Mouse (Mus musculus) MEL (cell line): ENCODE results near the gene Castor1. TPM values are rescaled to one million over a fixed set of nuclear protein-coding genes. Genes with fewer than 3 reads are reported as not detected.

Experiments
- DNase-seq: peaks from one replicate; pipeline ENCODE4 v3.0.0; 2011; ENCODE audit warnings: low read depth, low spot score
- H3K27ac ChIP-seq: 2 replicates; pipeline ENCODE4 v1.5.1; 2012; ENCODE audit warnings: low read depth, mild to moderate bottlenecking, control low read depth, low read length, moderate library complexity; ENCODE audit not compliant: control insufficient read depth
- H3K27me3 ChIP-seq, 2 experiments: fragments of 150-350 bp in 1 of 2; sonication (generic) in 1 of 2; 2 replicates each; pipeline ENCODE4 v1.6.1; 2012; ENCODE audit warnings: low read length in 2 of 2, mild to moderate bottlenecking in 2 of 2, improper control_type of control experiment in 1 of 2, moderate library complexity in 1 of 2; ENCODE audit not compliant: insufficient read depth in 2 of 2, control insufficient read depth in 1 of 2
- H3K36me3 ChIP-seq, 2 experiments: 2 replicates each; pipeline ENCODE4 v1.6.1; 2012 to 2014; ENCODE audit warnings: low read length in 2 of 2, improper control_type of control experiment in 1 of 2, inconsistent platforms in 1 of 2, mild to moderate bottlenecking in 1 of 2; ENCODE audit not compliant: insufficient read depth in 2 of 2, control insufficient read depth in 1 of 2
- H3K4me1 ChIP-seq, 2 experiments: fragments of 150-350 bp in 1 of 2; sonication (generic) in 1 of 2; 2 replicates each; pipeline ENCODE4 v1.6.1; 2012; ENCODE audit warnings: low read length in 2 of 2, improper control_type of control experiment in 1 of 2, mild to moderate bottlenecking in 1 of 2; ENCODE audit not compliant: insufficient read depth in 2 of 2, control insufficient read depth in 1 of 2
- H3K4me3 ChIP-seq, 2 experiments: fragments of 150-350 bp in 1 of 2; sonication (generic) in 1 of 2; 2 replicates each; pipeline ENCODE4 v1.5.1; 2012; ENCODE audit warnings: low read depth in 2 of 2, low read length in 2 of 2, mild to moderate bottlenecking in 2 of 2, moderate library complexity in 2 of 2, control low read depth in 1 of 2, improper control_type of control experiment in 1 of 2; ENCODE audit not compliant: control insufficient read depth in 1 of 2, insufficient read depth in 1 of 2
- H3K79me2 ChIP-seq: 2 replicates; pipeline ENCODE4 v1.6.1; 2012; ENCODE audit warnings: mild to moderate bottlenecking, low read length, moderate library complexity; ENCODE audit not compliant: control insufficient read depth, poor library complexity, insufficient read depth
- H3K9ac ChIP-seq: 2 replicates; pipeline ENCODE4 v1.6.1; 2012; ENCODE audit warnings: low read depth, mild to moderate bottlenecking, control low read depth, low read length, moderate library complexity; ENCODE audit not compliant: control insufficient read depth, poor library complexity, severe bottlenecking
- H3K9me3 ChIP-seq: fragments of 150-350 bp; sonication (generic); replicated peaks from 2 replicates; pipeline ENCODE4 v1.6.1; 2012; ENCODE audit warnings: mild to moderate bottlenecking, low read length, improper control_type of control experiment, moderate library complexity; ENCODE audit not compliant: insufficient read depth
- BHLHE40 ChIP-seq: IDR thresholded peaks from 2 replicates; pipeline ENCODE4 v1.6.1; 2012; ENCODE audit warnings: low read depth, mild to moderate bottlenecking, inconsistent platforms, low read length, improper control_type of control experiment, borderline replicate concordance
- CTCF ChIP-seq, 3 experiments: IDR thresholded peaks in 2 of 3; conservative IDR thresholded peaks in 1 of 3; 2 replicates each; pipeline ENCODE4 v1.5.1; 2011 to 2012; ENCODE audit warnings: low read length in 3 of 3, low read depth in 2 of 3, mild to moderate bottlenecking in 2 of 3, improper control_type of control experiment in 1 of 3, inconsistent platforms in 1 of 3, mixed read lengths in 1 of 3, moderate library complexity in 1 of 3; ENCODE audit not compliant: control insufficient read depth in 1 of 3, insufficient read depth in 1 of 3, poor library complexity in 1 of 3, severe bottlenecking in 1 of 3
- E2F4 ChIP-seq: IDR thresholded peaks from 2 replicates; pipeline ENCODE4 v1.6.1; 2011; ENCODE audit warnings: low read depth, low read length, improper control_type of control experiment, borderline replicate concordance
- ELF1 ChIP-seq: IDR thresholded peaks from 2 replicates; pipeline ENCODE4 v1.6.1; 2014; ENCODE audit warnings: low read depth, mild to moderate bottlenecking, inconsistent platforms, low read length, improper control_type of control experiment, moderate library complexity
- EP300 ChIP-seq, 2 experiments: IDR thresholded peaks; 2 replicates each; pipeline ENCODE4 v1.6.1; 2011; ENCODE audit warnings: improper control_type of control experiment in 2 of 2, low read length in 2 of 2, low read depth in 1 of 2, mild to moderate bottlenecking in 1 of 2
- ETS1 ChIP-seq: IDR thresholded peaks from 2 replicates; pipeline ENCODE4 v1.6.1; 2012; ENCODE audit warnings: low read depth, mild to moderate bottlenecking, inconsistent platforms, low read length, improper control_type of control experiment, moderate library complexity
- GABPA ChIP-seq: IDR thresholded peaks from 2 replicates; pipeline ENCODE4 v1.6.1; 2012; ENCODE audit warnings: low read depth, mild to moderate bottlenecking, inconsistent platforms, low read length, improper control_type of control experiment, moderate library complexity
- GATA1 ChIP-seq: IDR thresholded peaks from 2 replicates; pipeline ENCODE4 v1.6.1; 2011; ENCODE audit warnings: low read depth, low read length, improper control_type of control experiment
- HCFC1 ChIP-seq: IDR thresholded peaks from 2 replicates; pipeline ENCODE4 v1.6.1; 2012; ENCODE audit warnings: low read depth, mild to moderate bottlenecking, inconsistent platforms, low read length, improper control_type of control experiment, moderate library complexity
- JUND ChIP-seq: IDR thresholded peaks from 2 replicates; pipeline ENCODE4 v1.6.1; 2011; ENCODE audit warnings: low read depth, mild to moderate bottlenecking, improper control_type of control experiment, low read length
- MAX ChIP-seq: IDR thresholded peaks from 2 replicates; pipeline ENCODE4 v1.6.1; 2011; ENCODE audit warnings: low read length, improper control_type of control experiment
- MEF2A ChIP-seq: IDR thresholded peaks from 2 replicates; pipeline ENCODE4 v1.6.1; 2014; ENCODE audit warnings: low read depth, mild to moderate bottlenecking, inconsistent platforms, low read length, improper control_type of control experiment; ENCODE audit not compliant: poor library complexity, insufficient replicate concordance, severe bottlenecking; ENCODE audit errors: extremely low read depth
- MXI1 ChIP-seq: IDR thresholded peaks from 2 replicates; pipeline ENCODE4 v1.6.1; 2011; ENCODE audit warnings: mild to moderate bottlenecking, low read depth, low read length, improper control_type of control experiment
- MYB ChIP-seq: IDR thresholded peaks from 2 replicates; pipeline ENCODE4 v1.6.1; 2011; ENCODE audit warnings: mild to moderate bottlenecking, low read depth, low read length, improper control_type of control experiment
- MYC ChIP-seq: IDR thresholded peaks from 2 replicates; pipeline ENCODE4 v1.6.1; 2011; ENCODE audit warnings: low read depth, mild to moderate bottlenecking, low read length, improper control_type of control experiment, moderate library complexity
- NELFE ChIP-seq: IDR thresholded peaks from 2 replicates; pipeline ENCODE4 v1.6.1; 2011; ENCODE audit warnings: low read depth, low read length, improper control_type of control experiment
- NRF1 ChIP-seq: IDR thresholded peaks from 2 replicates; pipeline ENCODE4 v1.6.1; 2014; ENCODE audit warnings: low read depth, mild to moderate bottlenecking, inconsistent platforms, low read length, improper control_type of control experiment, moderate library complexity; ENCODE audit not compliant: poor library complexity, insufficient read depth, severe bottlenecking
- POLR2A ChIP-seq, 2 experiments: IDR thresholded peaks; 2 replicates each; pipeline ENCODE4 v1.6.1; 2011 to 2012; ENCODE audit warnings: low read length in 2 of 2, mild to moderate bottlenecking in 2 of 2, control low read depth in 1 of 2, improper control_type of control experiment in 1 of 2, low read depth in 1 of 2, moderate library complexity in 1 of 2; ENCODE audit not compliant: control insufficient read depth in 1 of 2, insufficient read depth in 1 of 2, poor library complexity in 1 of 2
- POLR2AphosphoS2 ChIP-seq: IDR thresholded peaks from 2 replicates; pipeline ENCODE4 v1.6.1; 2011; ENCODE audit warnings: low read length, improper control_type of control experiment
- RAD21 ChIP-seq: IDR thresholded peaks from 2 replicates; pipeline ENCODE4 v1.6.1; 2011; ENCODE audit warnings: mild to moderate bottlenecking, low read depth, low read length, improper control_type of control experiment
- RCOR1 ChIP-seq: IDR thresholded peaks from 2 replicates; pipeline ENCODE4 v1.6.1; 2012; ENCODE audit warnings: low read depth, mild to moderate bottlenecking, inconsistent platforms, low read length, improper control_type of control experiment
- SMC3 ChIP-seq: IDR thresholded peaks from 2 replicates; pipeline ENCODE4 v1.6.1; 2011; ENCODE audit warnings: low read depth, low read length, improper control_type of control experiment
- TAL1 ChIP-seq: IDR thresholded peaks from 2 replicates; pipeline ENCODE4 v1.6.1; 2012; ENCODE audit warnings: mild to moderate bottlenecking, inconsistent platforms, low read length, moderate library complexity, mixed read lengths
- TBP ChIP-seq: IDR thresholded peaks from 2 replicates; pipeline ENCODE4 v1.8.0; 2011; ENCODE audit warnings: low read depth, low read length, improper control_type of control experiment
- TCF12 ChIP-seq: IDR thresholded peaks from 2 replicates; pipeline ENCODE4 v1.6.1; 2014; ENCODE audit warnings: low read depth, mild to moderate bottlenecking, inconsistent platforms, low read length, improper control_type of control experiment, moderate library complexity
- UBTF ChIP-seq: IDR thresholded peaks from 2 replicates; pipeline ENCODE4 v1.6.1; 2012; ENCODE audit warnings: low read depth, mild to moderate bottlenecking, inconsistent platforms, low read length, improper control_type of control experiment, moderate library complexity, borderline replicate concordance; ENCODE audit not compliant: insufficient read depth
- USF1 ChIP-seq: IDR thresholded peaks from 2 replicates; pipeline ENCODE4 v1.6.1; 2014; ENCODE audit warnings: low read depth, mild to moderate bottlenecking, inconsistent platforms, low read length, improper control_type of control experiment, moderate library complexity
- ZC3H11A ChIP-seq: IDR thresholded peaks from 2 replicates; pipeline ENCODE4 v1.6.1; 2012; ENCODE audit warnings: low read depth, mild to moderate bottlenecking, inconsistent platforms, low read length, improper control_type of control experiment
- ZKSCAN1 ChIP-seq: IDR thresholded peaks from 2 replicates; pipeline ENCODE4 v1.6.1; 2012; ENCODE audit warnings: low read depth, mild to moderate bottlenecking, inconsistent platforms, low read length, improper control_type of control experiment, moderate library complexity
- ZMIZ1 ChIP-seq: IDR thresholded peaks from 2 replicates; pipeline ENCODE4 v1.6.1; 2012; ENCODE audit warnings: low read depth, mild to moderate bottlenecking, inconsistent platforms, low read length, improper control_type of control experiment, moderate library complexity
- ZNF384 ChIP-seq: IDR thresholded peaks from 2 replicates; pipeline ENCODE4 v1.6.1; 2012; ENCODE audit warnings: low read depth, mild to moderate bottlenecking, inconsistent platforms, low read length, improper control_type of control experiment
- polyA plus RNA-seq, 2 experiments: library from polyadenylated mRNA; stranded (reverse) in 1 of 2; unstranded in 1 of 2; fragments of >175 nt in 1 of 2; fragments of >200 nt in 1 of 2; gene quantifications; 2 replicates each; pipeline versions ENCODE4 v1.2.1 to v1.2.4; 2012; ENCODE audit warnings: low replicate concordance in 2 of 2, low read depth in 1 of 2; ENCODE audit not compliant: insufficient read length in 2 of 2, insufficient read depth in 1 of 2, missing spikeins in 1 of 2
- total RNA-seq: library from RNA; depleted of rRNA; stranded (reverse); fragments of 300-350 nt; gene quantifications from 2 replicates; pipeline ENCODE4 v1.2.3, GENCODE M21; 2012

The Castor1 gene
- total and polyA plus RNA-seq, 3 experiments, result 6.6 to 11.8 TPM; not detected in 1

DNA sequence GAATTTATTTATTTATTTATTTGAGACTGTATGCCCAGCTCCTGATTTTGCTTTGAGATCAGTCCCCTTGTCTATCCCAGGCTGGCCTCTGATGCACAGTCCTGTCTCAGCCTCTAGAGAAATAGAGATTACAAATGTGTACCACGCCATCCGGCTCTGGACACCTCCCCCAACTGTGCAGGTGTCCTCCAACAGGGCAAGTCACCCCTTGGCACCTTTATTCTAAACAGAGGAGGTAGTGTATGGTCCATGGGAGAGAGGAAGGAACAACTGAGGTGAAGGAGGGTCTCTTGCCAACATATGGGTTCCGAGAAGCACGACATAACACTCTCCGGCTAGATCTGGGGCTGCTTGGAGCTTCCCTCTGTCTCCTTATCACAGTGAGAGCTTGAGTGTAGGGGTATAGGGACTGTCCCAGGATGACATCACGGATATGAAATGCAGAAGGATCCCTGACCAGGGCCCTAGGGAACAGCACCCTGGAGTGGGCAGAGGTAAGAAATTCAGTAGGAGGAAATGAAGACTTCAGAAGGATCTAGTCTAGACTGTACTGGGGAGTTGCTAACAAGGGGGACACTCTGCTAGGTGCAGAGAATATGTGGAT is 17.1 kb downstream of the Castor1 start (continued):
- no peak for TF ChIP-seq MYB

DNA sequence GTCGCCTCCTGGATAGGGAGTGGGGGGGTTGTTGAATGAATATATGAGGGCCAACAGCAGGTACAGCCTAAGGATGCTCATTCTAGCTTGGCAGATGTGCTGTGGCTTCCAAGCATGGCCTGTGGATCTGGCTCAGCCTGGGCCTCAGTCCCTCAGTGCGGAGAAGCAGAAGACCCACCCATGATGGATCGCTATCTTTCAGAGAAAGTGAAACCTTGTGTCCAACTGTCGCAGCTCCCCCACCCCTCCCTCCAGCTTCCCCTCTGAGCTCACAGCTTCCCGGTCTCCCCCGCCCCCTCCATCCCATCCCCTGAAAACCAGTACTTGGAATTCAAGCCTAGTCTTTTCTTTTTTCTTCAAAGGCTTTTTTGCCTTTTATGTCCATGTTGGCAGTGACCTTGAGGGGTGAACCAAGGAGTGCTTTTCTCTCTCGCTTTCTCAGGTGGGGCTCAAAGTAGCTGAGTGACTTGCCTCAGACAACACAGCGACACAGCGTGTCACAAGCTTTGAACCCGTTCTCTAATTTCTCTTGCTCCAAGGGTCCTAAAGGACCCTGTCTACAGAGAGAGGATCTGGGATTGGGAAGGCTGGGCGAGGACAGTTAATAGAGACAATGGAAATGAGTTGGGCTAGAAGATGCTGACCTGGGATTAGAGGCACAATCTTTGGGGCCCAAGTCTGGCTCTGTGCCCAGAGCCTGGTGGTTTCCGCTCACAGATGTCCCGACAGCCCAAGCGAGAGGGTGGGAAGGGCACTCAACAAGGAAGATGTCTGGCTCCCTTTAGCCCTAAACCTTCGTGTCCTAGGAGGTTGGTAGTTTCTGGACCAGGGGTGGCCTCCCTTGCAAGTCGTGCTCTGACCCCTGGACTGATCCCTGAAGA is 17.9 kb downstream of the Castor1 start, which contains the start of gene Osm:
TSS of gene Osm (plus strand) at position 756 of the 881 bp plus-strand sequence.
- Histone ChIP-seq H3K36me3 (peaks cover 0 to 6% of the 10 kb centered on the region in 2 experiments; a peak in 2 of 4 replicates), H3K9me3 (no peaks in the 10 kb centered on the region), H3K27ac (peak within 1 kb of the TSS; percentile 95), H3K27me3 (no peaks in the 10 kb centered on the region), H3K4me1 (peaks cover 0 to 22% of the 10 kb centered on the region in 2 experiments; a peak in 2 of 4 replicates), H3K79me2 (peaks cover 24% of the 10 kb centered on the region), H3K4me3 (peak within 1 kb of the TSS; percentile 82 to 97), H3K9ac (peak within 1 kb of the TSS; percentile 91)
- DNase-seq, result peak; percentile 97
- TF ChIP-seq RAD21 (no peak), MYC (peak; percentile 13; the same call in 1 of the 2 replicates), POLR2AphosphoS2 (peak; percentile 44; the same call in 1 of the 2 replicates), MEF2A (no peak), MAX (peak; percentile 50; the same call in 1 of the 2 replicates), ZMIZ1 (peak; percentile 75), TBP (peak; percentile 65; the same call in 1 of the 2 replicates), GABPA (no peak), GATA1 (peak; percentile 61; the same call in 1 of the 2 replicates), POLR2A (IDR thresholded peaks at IDR 0.05; ENCODE audit: control insufficient read depth in 1 of 2, insufficient read depth in 1 of 2, low read depth in 1 of 2, low read length in 2 of 2, poor library complexity in 1 of 2) (peak; percentile 34 to 88; a peak in 3 of 4 replicates), UBTF (0 out of 2 replicates have a peak, but pooled peaks have one; percentile 31), NELFE (peak; percentile 76), BHLHE40 (no peak; the same call in 1 of the 2 replicates), MYB (peak; percentile 58), JUND (no peak), ZNF384 (no peak), NRF1 (no peak), ZKSCAN1 (no peak), ELF1 (peak; percentile 80), HCFC1 (peak; percentile 75), USF1 (no peak), ETS1 (peak; percentile 77), MXI1 (no peak; the same call in none of the 2 replicates), E2F4 (no peak), RCOR1 (peak; percentile 82), EP300 (IDR thresholded peaks at IDR 0.05; ENCODE audit: low read depth in 1 of 2, low read length in 2 of 2) (peak; percentile 70), SMC3 (no peak), TCF12 (peak; percentile 64; the same call in 1 of the 2 replicates), TAL1 (peak; percentile 61), ZC3H11A (no peak), CTCF (IDR thresholded peaks at IDR 0.05 in 2 of 3, conservative IDR thresholded peaks at IDR 0.05 in 1 of 3; ENCODE audit: control insufficient read depth in 1 of 3, insufficient read depth in 1 of 3, low read depth in 2 of 3, low read length in 3 of 3, poor library complexity in 1 of 3, severe bottlenecking in 1 of 3) (no peak)
